Mouse (Mus musculus): Measurements from ENCODE around the gene Fbxo31.
"Not testable (repeated sequence)": the region's sequence is repeated elsewhere in the genome, so short reads cannot be mapped to it uniquely, and the experiment has no call there.

The Fbxo31 gene

DNA sequence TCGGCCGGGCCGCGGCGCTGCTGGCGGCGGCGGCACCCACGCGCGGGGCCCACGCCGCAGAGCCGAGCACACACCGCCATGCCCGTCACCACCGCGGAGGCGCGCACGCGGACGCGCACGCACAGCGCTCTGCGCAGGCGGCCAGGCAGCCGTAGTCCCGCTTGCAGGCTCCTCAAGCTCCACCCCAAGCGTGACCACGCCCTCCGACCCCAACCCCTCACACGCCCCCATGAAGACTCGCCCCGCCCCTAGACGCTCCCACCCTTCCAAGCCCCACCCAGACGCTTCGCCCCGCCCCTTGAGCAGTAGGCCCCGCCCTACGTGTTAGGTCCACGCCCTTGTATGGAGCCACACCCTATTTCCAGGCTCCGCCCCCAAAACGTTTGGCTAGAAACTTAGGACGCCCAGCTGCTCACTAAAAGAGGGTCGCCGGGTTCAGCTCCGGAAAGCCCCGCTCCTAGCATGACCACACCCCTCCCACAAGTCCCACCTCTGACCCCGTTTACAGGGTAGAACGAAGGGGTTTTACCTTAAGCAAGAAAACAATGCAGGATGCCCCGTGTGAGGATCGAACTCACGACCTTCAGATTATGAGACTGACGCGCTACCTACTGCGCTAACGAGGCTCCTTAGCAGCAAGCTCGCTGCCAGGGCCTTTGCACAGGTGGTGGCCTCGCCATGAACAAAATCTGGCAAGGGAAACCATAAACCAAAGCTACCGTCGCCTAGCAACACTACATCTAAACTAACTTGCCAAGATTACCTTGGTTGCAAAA lies at the start of gene Fbxo31:
Fbxo31 (minus strand) TSS at position 131 of the 776 bp plus-strand sequence.
- DNase-seq (ENCODE audit: low spot score) = peak; percentile 94

DNA sequence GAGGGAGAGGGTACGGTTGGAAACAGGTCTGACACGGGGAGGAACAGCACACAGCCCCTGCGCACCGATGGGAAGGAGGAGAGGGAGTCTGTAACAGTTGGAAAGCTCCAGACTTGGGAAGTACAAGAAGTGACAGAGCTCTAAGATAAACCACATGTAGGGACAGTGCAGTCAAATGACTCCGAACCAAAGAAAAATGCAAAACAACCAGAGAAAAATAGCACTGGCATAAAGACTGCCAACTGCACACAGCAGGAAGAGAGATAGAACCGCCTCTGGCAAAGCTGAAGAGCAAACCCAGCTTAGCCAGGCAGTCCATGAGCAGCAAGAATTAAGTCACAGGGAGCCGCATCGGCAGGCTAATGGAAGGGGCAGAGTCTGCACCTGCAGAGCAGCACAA lies 44.4 kb upstream of the Fbxo31 start:
- DNase-seq (ENCODE audit: low spot score) = no peak

DNA sequence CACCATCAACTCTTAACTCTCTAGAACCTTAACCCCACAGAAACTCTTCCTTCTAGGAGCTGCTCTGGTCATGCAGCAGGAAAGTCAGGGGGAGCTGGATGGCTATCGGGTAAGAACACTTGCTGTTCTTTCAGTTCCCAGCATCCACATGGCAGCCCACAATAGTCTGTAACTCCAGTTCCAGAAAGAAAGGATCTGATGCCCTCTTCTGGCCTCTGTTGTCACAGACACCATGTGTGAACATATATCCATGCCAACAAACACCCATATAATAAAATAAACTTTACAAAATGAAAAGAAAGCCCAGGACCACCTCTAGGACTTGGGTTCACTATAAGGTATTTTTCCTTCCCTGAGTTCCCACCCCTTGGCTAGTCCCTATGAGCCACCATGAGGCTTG lies 43.3 kb upstream of the Fbxo31 start:
- DNase-seq (ENCODE audit: low spot score) = no peak

DNA sequence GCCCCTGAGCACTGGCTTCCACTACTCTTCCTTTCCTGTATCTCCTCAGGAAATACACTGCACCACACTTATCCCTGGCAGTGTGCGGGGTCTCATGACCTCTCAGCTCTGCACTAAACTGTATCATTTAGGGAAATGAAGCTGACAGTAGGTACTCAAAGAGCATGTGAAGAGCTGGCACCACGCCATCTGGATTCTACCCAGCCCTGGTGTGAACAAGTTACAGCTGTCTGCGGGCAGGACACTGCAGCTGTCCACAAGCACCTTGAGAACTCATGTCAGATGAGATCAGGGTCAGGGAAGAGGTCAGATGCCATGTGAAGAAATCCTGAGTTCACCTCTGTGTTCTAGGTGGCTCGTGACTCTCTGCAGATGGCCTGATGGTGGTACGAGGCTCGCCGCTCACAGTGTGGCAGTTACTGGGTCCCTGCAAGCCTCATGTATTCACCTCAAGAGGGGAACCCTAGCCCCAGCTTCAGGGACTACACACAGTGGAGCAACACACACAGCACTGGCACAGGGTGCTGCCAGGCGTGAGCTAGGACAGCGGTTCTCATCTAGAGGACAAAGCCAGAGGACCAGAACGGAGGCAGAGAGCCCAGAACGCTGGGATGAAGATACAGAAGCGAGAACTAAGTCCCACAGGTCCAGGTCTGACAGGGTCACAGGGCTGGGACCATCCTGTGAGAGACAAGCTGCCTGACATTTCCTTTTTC lies 42.4 kb upstream of the Fbxo31 start:
- no peak for DNase-seq (ENCODE audit: low spot score)

DNA sequence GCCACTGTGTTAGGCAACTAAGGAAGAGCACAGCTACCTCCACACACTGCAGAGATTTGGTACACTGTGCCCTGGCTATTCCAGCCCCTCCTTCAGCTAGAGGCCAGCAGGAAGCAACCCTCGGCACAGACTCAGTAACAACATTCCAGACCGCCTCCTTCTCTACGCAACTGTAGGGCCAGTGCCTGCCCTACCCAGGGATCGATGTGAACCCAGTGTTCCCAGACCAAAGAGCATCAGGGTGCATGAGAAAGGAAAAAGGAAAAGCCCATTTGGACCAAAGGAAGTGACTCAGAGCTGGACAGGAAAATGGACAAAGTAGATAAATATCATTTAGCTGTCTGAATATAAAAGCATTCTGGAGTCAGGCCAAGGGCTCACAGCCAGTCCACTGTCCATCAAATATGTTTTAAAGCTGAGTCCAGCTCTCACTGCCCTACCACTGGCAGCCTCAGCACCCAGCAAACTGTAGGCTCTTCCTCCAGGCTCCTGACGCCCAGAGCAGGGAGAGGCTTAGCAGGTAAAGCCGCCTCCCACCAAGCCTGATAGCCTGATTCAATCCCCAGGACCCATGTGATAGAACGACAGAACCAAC lies 40.9 kb upstream of the Fbxo31 start:
- DNase-seq (ENCODE audit: low spot score) = no peak

DNA sequence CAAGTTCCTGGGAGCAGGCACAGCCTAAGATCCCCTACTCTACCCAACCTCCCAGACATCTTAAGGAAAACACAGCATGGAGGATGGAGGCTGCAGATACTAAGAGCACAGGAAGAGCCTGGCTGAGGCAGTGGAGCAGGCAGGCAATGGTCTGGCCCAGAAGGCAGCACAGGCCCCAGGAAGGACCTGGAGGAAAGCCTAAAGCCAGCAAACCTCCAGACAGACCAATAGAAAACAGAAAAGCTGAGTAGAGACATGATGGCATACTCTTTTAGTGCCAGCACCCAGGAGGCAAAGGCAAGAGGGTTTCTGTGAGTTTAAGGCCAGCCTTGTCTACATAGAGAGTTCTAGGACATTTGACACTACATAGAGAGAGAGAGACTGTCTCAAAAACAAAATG lies 34.8 kb upstream of the Fbxo31 start:
- no peak for DNase-seq (ENCODE audit: low spot score)

DNA sequence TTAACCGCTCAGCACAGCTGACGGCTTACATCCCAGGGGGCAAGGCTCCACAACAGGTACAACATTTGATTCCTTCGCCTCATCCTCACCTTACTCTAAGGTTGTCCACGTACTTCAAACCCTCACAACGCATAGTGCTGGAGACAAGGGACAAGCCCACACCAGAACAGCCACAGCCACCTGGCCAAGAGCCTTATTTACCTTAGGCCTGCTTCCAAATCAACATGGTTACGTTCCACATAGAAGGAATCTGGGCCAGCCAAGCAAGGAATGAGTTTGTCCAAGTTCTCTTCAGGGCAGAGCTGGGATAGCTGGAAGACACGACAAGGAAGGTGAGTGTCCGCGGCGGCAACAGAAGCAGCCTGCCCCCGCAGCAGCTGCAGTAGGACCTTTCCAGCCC lies 31.3 kb upstream of the Fbxo31 start:
- DNase-seq (ENCODE audit: low spot score) = no peak

DNA sequence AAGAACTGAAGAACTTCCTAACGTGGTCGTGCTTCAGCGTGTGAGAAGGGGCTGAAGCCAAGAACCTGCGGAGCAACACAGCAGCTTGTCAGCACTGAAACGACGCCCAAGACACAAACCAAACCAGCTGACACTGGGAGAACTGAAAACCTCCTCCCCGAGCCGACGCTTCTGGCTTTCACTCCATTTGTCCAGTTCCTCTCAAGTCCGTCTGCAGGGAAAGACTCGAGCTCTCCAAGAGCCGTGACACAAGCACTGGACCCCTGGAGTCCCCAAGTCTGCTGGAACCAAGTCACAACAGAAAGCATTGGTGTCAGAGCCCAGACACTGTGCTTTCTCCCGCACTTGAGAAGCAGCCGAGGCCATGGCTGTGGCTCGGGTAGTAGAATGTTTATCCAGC lies 30.6 kb upstream of the Fbxo31 start:
- DNase-seq (ENCODE audit: low spot score) = no peak

DNA sequence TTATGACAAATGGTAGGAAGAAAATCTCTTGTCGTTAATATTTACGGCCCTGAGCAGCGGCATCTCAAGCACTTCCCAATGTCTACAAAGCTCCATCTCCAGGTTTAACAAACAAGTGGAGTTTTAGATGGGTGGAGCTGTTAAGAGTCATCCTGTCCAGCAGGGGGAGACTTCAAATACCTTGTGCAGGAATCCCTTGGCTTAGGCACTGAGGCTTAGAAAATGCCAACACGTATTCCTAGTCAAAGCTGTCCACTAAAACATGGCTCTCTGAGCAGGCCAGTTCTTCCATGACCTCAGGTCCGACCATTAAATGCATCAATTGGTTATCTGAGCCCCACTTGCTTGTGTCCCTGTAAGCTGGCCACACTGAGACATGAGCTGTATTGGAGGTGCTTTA lies 29.1 kb upstream of the Fbxo31 start:
- no peak for DNase-seq (ENCODE audit: low spot score)

DNA sequence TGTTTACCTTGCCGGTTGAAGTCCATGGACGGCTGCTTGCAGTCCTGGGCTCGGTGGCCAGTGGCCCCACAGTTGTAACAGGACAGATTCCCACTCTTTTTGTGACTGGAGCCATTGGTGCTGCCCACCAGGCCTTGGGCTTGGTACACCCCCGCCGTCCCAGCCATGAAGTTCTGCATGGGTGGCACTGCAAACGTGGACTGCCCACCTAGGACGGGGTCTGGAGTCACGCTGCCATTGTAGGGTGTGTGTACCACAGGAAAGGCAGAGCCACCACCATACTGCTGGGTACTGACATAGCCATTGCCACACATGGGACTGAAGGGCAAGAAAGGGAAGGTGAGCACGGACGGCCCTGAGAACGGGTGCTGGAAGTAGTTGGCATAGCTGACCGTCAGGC lies 25.2 kb upstream of the Fbxo31 start:
- DNase-seq (ENCODE audit: low spot score) = no peak

DNA sequence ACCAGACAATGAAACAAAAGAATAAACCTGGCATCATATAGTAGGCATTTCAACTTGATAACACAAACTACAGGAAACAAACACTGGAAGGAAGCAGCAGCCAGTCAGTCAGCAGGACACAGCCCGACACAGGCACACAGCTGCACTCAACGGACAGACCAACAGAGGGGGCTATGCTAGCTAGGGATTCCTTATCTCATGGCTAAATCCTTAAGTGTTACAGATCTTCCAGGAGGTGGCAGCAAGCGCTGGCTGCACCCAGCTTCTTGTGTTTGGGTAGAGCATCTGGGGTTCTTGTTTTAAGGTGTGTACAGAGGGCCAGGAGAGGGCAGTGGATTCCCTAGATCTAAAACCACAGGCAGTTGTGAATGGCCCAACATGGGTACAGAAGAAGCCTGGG lies 24.3 kb upstream of the Fbxo31 start:
- DNase-seq (ENCODE audit: low spot score) = peak; percentile 49

DNA sequence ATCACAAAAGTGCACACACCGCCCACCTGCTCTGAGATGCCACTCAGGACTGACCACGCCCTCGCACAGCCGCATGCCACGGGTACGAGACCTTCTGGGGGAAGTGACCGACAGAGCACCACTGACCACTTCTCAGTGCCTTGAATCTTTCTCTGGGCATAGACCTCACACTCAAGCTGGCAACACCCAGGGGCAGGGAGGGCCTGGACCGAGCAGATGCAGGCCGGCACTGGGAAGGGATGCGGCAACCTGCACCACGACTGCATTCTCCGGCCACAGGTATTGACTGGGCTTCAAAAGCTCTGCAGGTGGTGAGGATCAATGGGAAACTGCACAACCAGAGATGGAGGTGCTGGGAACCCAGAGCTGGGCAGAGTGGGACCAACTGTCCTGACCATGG lies 23.8 kb upstream of the Fbxo31 start:
- DNase-seq (ENCODE audit: low spot score) = no peak

DNA sequence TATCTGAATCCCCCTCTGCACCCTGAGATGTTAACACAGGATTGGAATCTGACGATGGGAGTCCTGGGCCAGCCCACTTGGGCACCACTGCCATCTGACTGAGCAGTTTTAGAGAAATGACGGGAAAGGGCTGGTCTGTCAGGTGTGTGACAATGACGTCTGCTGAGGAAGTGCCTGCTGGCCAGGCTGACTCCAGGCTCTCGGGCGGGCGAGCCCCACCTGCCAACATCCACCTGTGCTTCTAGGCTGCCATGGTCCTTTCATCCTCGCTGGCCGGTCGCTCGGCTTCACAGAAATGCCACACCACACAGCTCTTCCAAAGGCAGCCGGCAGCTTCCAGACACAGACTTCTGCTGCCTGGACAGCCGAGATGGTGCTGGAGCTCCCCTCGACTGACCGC lies 21.2 kb upstream of the Fbxo31 start:
- no peak for DNase-seq (ENCODE audit: low spot score)

DNA sequence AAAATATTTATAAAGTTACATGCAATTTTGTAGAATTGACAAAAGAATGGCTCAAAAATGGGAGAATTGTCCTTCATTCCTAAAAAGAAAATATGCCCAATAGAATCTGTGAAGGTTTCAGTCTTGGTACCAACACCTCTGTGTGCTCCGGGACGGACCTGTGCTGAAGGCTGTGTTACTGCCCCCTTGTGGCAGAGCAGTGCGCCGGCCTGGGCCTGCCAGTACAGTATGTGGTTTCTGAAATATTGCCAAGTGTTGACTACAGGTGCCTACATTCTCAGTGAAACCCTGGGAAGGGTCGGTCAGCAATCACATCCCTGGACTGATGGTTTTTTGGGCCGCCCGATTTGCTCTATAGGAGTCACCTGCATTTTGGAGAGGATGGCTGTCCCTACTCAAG lies 20.3 kb upstream of the Fbxo31 start:
- DNase-seq (ENCODE audit: low spot score) = peak; percentile 78

DNA sequence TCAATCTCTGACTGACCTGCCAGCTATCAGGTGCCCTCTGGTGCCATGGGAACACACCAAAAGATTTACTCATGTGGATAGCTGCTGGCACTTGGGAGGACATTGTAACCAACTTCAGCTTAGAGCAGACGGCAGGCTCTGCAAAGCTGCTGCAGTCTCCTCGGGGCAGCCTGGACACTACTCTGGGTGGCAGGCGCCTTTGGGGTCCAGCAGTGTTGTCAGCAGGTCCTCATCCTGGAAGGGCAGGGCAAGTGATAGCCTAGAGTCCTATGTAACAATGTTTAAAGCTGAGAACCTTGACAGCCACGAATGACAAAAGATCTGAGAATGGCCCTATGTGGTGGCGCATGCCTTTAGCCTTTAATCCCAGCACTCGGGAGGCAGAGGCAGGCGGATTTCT lies 19.6 kb upstream of the Fbxo31 start:
- no peak for DNase-seq (ENCODE audit: low spot score)

DNA sequence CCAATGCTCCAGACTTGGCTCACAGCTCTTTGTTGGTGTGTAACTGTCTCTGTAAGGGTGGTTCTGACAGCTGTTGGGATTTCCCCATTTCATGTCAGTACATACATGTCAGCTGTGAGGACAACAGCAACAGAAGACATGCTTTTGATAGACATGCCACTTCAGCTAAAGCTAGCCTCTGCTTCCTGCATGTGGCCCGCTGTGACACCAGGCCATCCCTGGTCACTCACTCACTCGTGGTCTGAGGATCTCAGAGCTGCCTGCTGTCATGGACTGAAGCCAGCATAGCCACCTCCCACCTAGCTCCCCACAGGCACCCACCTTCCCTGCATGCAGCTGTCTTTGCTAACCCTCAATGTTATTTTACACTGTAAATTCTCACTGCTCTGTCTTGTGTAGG lies 18.9 kb upstream of the Fbxo31 start:
- not testable (repeated sequence) for DNase-seq (ENCODE audit: low spot score)

DNA sequence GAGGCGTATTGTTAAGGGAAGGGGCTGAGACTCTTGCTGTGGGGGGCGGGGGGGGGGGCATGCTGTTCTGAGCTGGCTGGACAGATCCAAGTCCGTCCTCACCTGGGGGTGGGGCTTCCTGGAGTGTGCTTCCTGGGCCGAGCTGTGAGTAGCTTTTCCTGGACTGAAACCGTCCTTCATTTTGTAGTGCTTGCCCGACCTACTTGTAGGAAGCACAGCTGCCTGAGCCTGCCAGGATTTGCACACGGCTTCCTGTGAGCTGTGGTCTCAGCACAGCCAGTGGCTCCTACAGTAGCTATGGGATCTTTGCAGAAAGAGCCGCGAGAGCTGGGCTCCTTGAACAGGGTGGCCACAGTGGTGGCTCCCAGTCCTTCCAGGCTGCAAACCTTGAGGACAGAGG lies 15.4 kb upstream of the Fbxo31 start:
- DNase-seq (ENCODE audit: low spot score) = no peak

DNA sequence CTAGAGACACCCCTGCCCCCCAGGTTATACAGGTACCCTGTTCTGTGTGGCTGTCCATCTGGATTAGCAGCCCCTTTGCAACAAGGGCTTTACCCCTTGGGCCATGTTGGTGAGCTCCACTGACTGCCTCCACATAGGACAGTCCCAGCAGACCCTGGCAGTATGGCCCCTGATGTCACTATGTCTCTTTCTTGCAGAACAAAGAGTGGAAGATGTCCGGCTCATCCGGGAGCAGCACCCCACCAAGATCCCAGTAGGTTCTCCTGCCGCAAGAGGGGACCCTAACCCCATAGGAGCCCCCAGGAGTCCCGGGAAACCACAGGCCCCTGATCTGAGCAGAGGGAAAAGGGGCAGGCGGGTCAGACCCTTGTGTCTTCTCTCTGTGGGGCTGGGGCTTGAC lies 14.7 kb upstream of the Fbxo31 start:
- DNase-seq (ENCODE audit: low spot score) = no peak

DNA sequence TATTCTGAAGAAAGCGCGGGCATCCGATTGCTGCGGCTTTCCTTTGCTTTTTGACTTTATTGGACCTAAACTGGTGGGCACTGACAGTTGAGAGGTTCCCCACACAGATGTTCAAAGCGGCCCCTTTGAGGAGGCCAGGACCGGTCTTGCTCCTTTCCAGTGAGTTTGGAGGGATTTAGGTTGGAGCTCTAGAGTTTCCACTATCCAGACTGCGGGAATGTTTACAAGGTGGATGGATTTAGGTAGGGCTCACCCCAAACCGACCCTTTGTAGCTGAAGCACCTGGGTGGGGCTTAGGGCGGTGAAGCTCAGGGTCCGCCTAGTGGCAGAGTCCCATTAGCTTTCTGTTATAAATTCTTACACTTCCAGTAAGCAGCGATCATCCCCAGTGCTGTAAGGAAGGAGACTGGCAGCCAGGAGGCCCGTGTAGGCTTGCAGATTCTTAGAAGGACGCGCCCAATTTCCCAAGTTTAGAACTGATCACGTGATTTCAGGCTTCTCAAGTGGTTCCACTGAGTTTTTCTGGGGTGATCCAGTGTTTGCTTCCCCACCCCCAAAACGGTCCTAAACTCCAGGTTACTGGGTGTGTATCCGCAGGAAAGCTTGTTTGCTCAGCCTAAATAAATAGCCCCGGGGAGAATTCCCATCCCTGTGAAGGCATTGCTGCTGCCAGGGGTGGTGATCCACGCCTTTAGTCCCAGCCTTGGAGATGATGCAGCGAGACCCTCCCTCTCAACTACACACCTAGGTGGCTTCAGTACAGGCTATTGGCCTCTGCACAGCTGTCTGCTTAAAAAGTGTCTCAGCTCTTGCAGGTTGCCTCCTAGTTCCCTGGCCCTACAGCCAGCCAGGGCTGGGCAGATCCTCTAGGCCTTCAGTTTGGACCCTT lies 12.8 kb upstream of the Fbxo31 start:
- DNase-seq (ENCODE audit: low spot score) = no peak

DNA sequence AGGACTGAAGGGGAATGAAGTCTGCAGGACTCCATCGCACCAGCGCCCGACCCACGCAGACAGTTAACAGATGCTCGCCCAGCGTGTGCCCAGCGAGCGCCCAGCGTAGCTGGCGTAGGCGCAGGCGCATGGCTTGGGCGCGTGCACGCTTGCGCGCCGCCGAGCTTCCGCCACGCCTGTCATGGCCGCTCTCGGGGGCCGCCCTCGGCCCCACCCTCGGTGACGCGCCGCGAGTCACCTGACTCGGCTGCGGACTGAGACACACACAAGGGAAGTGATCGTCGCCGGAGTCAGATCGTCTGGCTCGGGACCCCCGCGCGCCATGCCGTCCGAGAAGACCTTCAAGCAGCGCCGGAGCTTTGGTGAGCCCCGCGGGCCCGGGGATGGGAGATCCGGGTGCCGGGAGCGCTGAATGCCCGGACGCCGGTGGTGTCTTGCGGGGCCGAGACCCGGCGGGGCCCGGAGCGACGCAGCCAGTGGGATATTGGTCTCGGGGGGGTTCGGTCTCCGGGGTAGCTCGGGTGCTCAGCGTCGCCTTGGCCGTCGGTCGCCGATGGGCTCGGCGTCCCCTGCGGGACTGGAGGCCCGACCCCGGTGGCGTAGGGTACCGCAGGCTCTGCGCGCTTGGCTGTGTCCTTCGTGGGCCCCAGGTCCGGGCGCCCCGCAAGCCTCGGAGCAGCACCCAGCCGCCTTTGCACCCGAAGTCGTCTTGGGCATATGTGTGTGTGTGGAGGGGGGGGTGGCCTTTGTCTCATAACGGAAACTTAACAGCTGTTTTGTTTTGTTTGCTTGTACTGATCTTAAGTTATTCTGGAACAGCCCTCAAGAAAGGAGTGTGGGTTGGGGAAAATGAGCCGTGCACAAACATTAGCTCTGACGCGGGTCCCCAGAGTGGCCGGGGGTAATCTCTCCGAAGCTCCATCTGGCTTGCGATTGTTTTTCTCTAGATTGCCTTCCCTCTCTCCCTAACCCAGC lies 11.9 kb upstream of the Fbxo31 start, which contains the start of gene Map1lc3b:
Map1lc3b (plus strand) TSS at position 159 of the 975 bp plus-strand sequence.
- DNase-seq (ENCODE audit: low spot score) = peak; percentile 97

DNA sequence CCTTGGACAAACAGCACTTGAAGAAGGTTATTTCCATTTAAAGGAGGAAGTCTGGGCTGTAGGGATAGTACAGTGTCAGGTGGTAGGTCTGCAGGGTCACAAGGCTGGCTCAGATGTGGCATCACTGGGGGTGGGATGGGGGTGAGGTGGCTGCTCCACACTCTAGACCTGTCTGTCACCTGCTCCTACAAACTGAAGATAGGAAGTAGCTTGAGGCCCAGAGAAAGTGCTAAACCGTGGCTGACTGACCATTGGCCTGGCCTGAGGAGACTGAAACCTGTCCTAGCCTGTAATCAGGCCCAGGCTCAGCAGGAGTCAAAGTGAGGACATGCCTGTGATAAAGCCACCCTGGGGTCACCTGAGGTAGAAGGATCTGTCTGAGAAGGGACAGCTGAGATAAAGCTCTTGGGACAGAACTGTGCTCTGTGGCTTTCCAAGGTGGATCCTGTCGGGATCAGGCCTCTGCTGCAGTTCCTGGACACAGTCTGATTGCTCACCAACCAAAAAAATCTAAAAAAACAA lies 10.7 kb upstream of the Fbxo31 start:
- no peak for DNase-seq (ENCODE audit: low spot score)

Measured in urinary bladder, postnatal 25 days (tissue).